Mouse (Mus musculus) thymus, postnatal 14 days (tissue): ENCODE data around the gene Brf1.
A peak's percentile ranks its signal among the peaks of the same experiment; 100 is the strongest.

Experiments used
- DNase-seq: peaks from one replicate; pipeline ENCODE4 v3.0.0; 2021

Gene Brf1

GRCm38 (mm10) chr12:113000294-113001132 is at the start of gene Brf1:
Gene Brf1, minus strand, starts transcription at chr12:113000704.
- DNase-seq: peak; percentile 99

GRCm38 (mm10) chr12:113049836-113050235 is 49.3 kb upstream of the Brf1 start:
- peak; percentile 78 for DNase-seq

- no peak for DNase-seq
Measured at GRCm38 (mm10) chr12:113048103-113048502, 47.6 kb upstream of the Brf1 start.

GRCm38 (mm10) chr12:113046861-113047260 is 46.4 kb upstream of the Brf1 start:
- peak; percentile 72 for DNase-seq

GRCm38 (mm10) chr12:113044916-113045677 is 44.6 kb upstream of the Brf1 start:
- DNase-seq: peak; percentile 52

GRCm38 (mm10) chr12:113042543-113042942 is 42.0 kb upstream of the Brf1 start:
- no peak for DNase-seq

GRCm38 (mm10) chr12:113041481-113042439 is 41.3 kb upstream of the Brf1 start:
- peak; percentile 33 for DNase-seq

- DNase-seq: no peak
Measured at GRCm38 (mm10) chr12:113038414-113038813, 37.9 kb upstream of the Brf1 start.

- DNase-seq: no peak
Measured at GRCm38 (mm10) chr12:113036996-113037395, 36.5 kb upstream of the Brf1 start.

- DNase-seq: no peak
Measured at GRCm38 (mm10) chr12:113035093-113035492, 34.6 kb upstream of the Brf1 start.

GRCm38 (mm10) chr12:113032296-113033250 is 32.1 kb upstream of the Brf1 start:
- no peak for DNase-seq

GRCm38 (mm10) chr12:113031441-113031840 is 30.9 kb upstream of the Brf1 start:
- no peak for DNase-seq

- no peak for DNase-seq
Measured at GRCm38 (mm10) chr12:113030993-113031392, 30.5 kb upstream of the Brf1 start.

GRCm38 (mm10) chr12:113030046-113030445 is 29.5 kb upstream of the Brf1 start:
- DNase-seq: no peak

GRCm38 (mm10) chr12:113028898-113029297 is 28.4 kb upstream of the Brf1 start:
- DNase-seq: no peak

GRCm38 (mm10) chr12:113028067-113028466 is 27.6 kb upstream of the Brf1 start:
- DNase-seq: no peak

GRCm38 (mm10) chr12:113027495-113027894 is 27.0 kb upstream of the Brf1 start:
- DNase-seq: no peak

- no peak for DNase-seq
Measured at GRCm38 (mm10) chr12:113026557-113026956, 26.1 kb upstream of the Brf1 start.

GRCm38 (mm10) chr12:113023082-113023481 is 22.6 kb upstream of the Brf1 start:
- no peak for DNase-seq

- no peak for DNase-seq
Measured at GRCm38 (mm10) chr12:113021488-113021887, 21.0 kb upstream of the Brf1 start.

- no peak for DNase-seq
Measured at GRCm38 (mm10) chr12:113018763-113019162, 18.3 kb upstream of the Brf1 start.
